ENCODE assay signal across 9 mouse cellular contexts in genomic region chrX:74330166-74330930, GRCm38 (mm10). TPM values are rescaled to one million over a fixed set of nuclear protein-coding genes. Genes with fewer than 3 reads are reported as not detected.
DNase-seq lines count a peak whose midpoint lies in the region; ATAC-seq and TF ChIP-seq lines count a peak whose summit lies in the region.
"Had no signal": no experiment of that assay in that cellular context is flagged by ENCODE, and none has a peak within 500 bp of the region (broad histone marks: within the 10 kb centered on the region; RNA-seq: fewer than 3 reads in every experiment).

No protein-coding gene starts in this region.

- H3K9ac ChIP-seq in heart, embryonic 11.5 days (ENCODE audit: low read depth, low read length): no peak overlapping the region
- H3K9ac ChIP-seq in heart, adult 2 months (ENCODE audit: low read depth, low read length): no peak overlapping the region
- peak overlapping the region; percentile 70 for H3K9ac ChIP-seq in forebrain, embryonic 15.5 days (replicated peaks)
- H3K9ac ChIP-seq in midbrain, embryonic 13.5 days (replicated peaks): peak overlapping the region; percentile 78

- no peak for DNase-seq in heart, adult 2 months
- DNase-seq in adipocyte (ENCODE audit: low spot score): peak; percentile 20
- DNase-seq in embryo, embryonic 10 days (ENCODE audit: low spot score): no peak
- DNase-seq in urinary bladder, postnatal 36 days (ENCODE audit: low spot score in 2 of 2): no peak

- intact Hi-C loops in heart, adult 2 months (cut with DNase I): no loop called here

- H3K27ac ChIP-seq in heart, embryonic 11.5 days (ENCODE audit: low read depth, low read length): no peak overlapping the region
- no peak overlapping the region for H3K27ac ChIP-seq in heart, adult 2 months
- peak overlapping the region; percentile 92 for H3K27ac ChIP-seq in forebrain, embryonic 15.5 days (replicated peaks)
- H3K27ac ChIP-seq in midbrain, embryonic 13.5 days: peak overlapping the region; percentile 86
- H3K27ac ChIP-seq: macrophage had no signal

- 26% methylated on average over 2 of the region's 2 CpGs for WGBS in heart, embryonic 11.5 days (ENCODE audit: insufficient replicate concordance)
- 53% methylated on average over 2 of the region's 2 CpGs for WGBS in heart, adult 2 months
- 41% methylated on average over 2 of the region's 2 CpGs for WGBS in forebrain, embryonic 15.5 days
- 31% methylated on average over 2 of the region's 2 CpGs for WGBS in midbrain, embryonic 13.5 days

- H3K4me2 ChIP-seq in heart, embryonic 11.5 days: peak overlapping the region; percentile 70
- peak overlapping the region; percentile 62 for H3K4me2 ChIP-seq in forebrain, embryonic 15.5 days (replicated peaks)
- peak overlapping the region; percentile 76 for H3K4me2 ChIP-seq in midbrain, embryonic 13.5 days (replicated peaks)

- H3K4me1 ChIP-seq in heart, embryonic 11.5 days (ENCODE audit: control insufficient read depth, insufficient read depth, low read length): no peaks in the 10 kb centered on the region
- no peaks in the 10 kb centered on the region for H3K4me1 ChIP-seq in heart, adult 2 months (ENCODE audit: control insufficient read depth, insufficient read depth, low read length)
- H3K4me1 ChIP-seq in forebrain, embryonic 15.5 days: peaks cover 36% of the 10 kb centered on the region
- H3K4me1 ChIP-seq in midbrain, embryonic 13.5 days (replicated peaks): peaks cover 46% of the 10 kb centered on the region

- no peaks in the 10 kb centered on the region for H3K79me2 ChIP-seq in heart, adult 2 months (replicated peaks; ENCODE audit: control insufficient read depth, insufficient read depth, low read length)

- ATAC-seq in heart, embryonic 11.5 days (replicated peaks; ENCODE audit: insufficient number of reproducible peaks, low FRiP score, low TSS enrichment): no peak
- no peak for ATAC-seq in forebrain, embryonic 15.5 days (replicated peaks)
- no peak for ATAC-seq in midbrain, embryonic 13.5 days
- no peak for ATAC-seq in granulocyte monocyte progenitor cell, adult 5-6 weeks (replicated peaks; ENCODE audit: poor library complexity, severe bottlenecking)

- no peak for TF ChIP-seq EP300 in heart, adult 2 months (IDR thresholded peaks at IDR 0.05; ENCODE audit: insufficient read depth, low read depth, low read length)

- no peak for TF ChIP-seq CTCF in heart, adult 2 months (IDR thresholded peaks at IDR 0.05)

- TF ChIP-seq POLR2A in heart, adult 2 months (IDR thresholded peaks at IDR 0.05; ENCODE audit: insufficient read depth, low read depth, low read length): no peak

- no peaks in the 10 kb centered on the region for H3K36me3 ChIP-seq in heart, embryonic 11.5 days (ENCODE audit: control insufficient read depth, insufficient read depth, low read length)
- no peaks in the 10 kb centered on the region for H3K36me3 ChIP-seq in heart, adult 2 months (ENCODE audit: control insufficient read depth, insufficient read depth, low read length)
- H3K36me3 ChIP-seq in forebrain, embryonic 15.5 days: peaks cover 6% of the 10 kb centered on the region
- H3K36me3 ChIP-seq in midbrain, embryonic 13.5 days: peaks cover 29% of the 10 kb centered on the region

- no peak overlapping the region for H3K4me3 ChIP-seq in heart, embryonic 11.5 days (ENCODE audit: low read depth, low read length)
- no peak overlapping the region for H3K4me3 ChIP-seq in heart, adult 2 months
- peak overlapping the region; percentile 56 for H3K4me3 ChIP-seq in forebrain, embryonic 15.5 days
- peak overlapping the region; percentile 61 for H3K4me3 ChIP-seq in midbrain, embryonic 13.5 days (replicated peaks)

- no peaks in the 10 kb centered on the region for H3K9me3 ChIP-seq in heart, embryonic 11.5 days (replicated peaks; ENCODE audit: control insufficient read depth, low read length)
- no peaks in the 10 kb centered on the region for H3K9me3 ChIP-seq in forebrain, embryonic 15.5 days
- H3K9me3 ChIP-seq in midbrain, embryonic 13.5 days: no peaks in the 10 kb centered on the region

- H3K27me3 ChIP-seq in heart, embryonic 11.5 days (ENCODE audit: control insufficient read depth, insufficient read depth, low read length): 0 out of 2 replicates have a peak, but pooled peaks cover 4% of the 10 kb centered on the region
- H3K27me3 ChIP-seq in heart, adult 2 months (ENCODE audit: control insufficient read depth, insufficient read depth, low read length): no peaks in the 10 kb centered on the region
- H3K27me3 ChIP-seq in forebrain, embryonic 15.5 days: no peaks in the 10 kb centered on the region
- H3K27me3 ChIP-seq in midbrain, embryonic 13.5 days: no peaks in the 10 kb centered on the region

RNA-seq across cellular contexts. Expression of gene Plxna3, which starts 1.5 kb away (rescaled TPM):
- polyA plus RNA-seq in heart, embryonic 11.5 days (2014; fragmentation: Nextera tagmentation; extraction: Ambion mirVana): 5.3 and 6.9 TPM in 2 replicates
- 1 to 10 TPM in 1 of 2 experiments, under 1 TPM in 1; 0.65 to 1.0 TPM for total RNA-seq in heart, adult 2 months (2021)
- 4.7 and 5.6 TPM in 2 replicates for polyA plus RNA-seq in heart, adult 2 months (2012; rRNA removed)
- polyA plus RNA-seq in forebrain, embryonic 15.5 days (2015; fragmentation: Nextera tagmentation; extraction: Ambion mirVana): 63.0 and 68.8 TPM in 2 replicates
- polyA plus RNA-seq in midbrain, embryonic 13.5 days (2015; fragmentation: Nextera tagmentation; extraction: Ambion mirVana): 58.2 and 62.0 TPM in 2 replicates
- total RNA-seq in granulocyte monocyte progenitor cell, adult 5-6 weeks (2014; fragmentation: Nextera tagmentation): 3.7 and 6.3 TPM in 2 replicates
- total RNA-seq in granulocyte monocyte progenitor cell, adult 5-6 weeks (2017): 2.5 and 2.6 TPM in 2 replicates

RNA-seq across cellular contexts. Expression of gene Fam50a, which starts 17.5 kb away (rescaled TPM):
- polyA plus RNA-seq in heart, embryonic 11.5 days (2014; fragmentation: Nextera tagmentation; extraction: Ambion mirVana): 52.9 and 54.2 TPM in 2 replicates
- total RNA-seq in heart, adult 2 months (2021): 10 to 100 TPM; 24.6 to 24.9 TPM
- polyA plus RNA-seq in heart, adult 2 months (2012; rRNA removed): 7.1 and 10.2 TPM in 2 replicates
- polyA plus RNA-seq in forebrain, embryonic 15.5 days (2015; fragmentation: Nextera tagmentation; extraction: Ambion mirVana): 65.1 and 65.6 TPM in 2 replicates
- 59.5 and 62.5 TPM in 2 replicates for polyA plus RNA-seq in midbrain, embryonic 13.5 days (2015; fragmentation: Nextera tagmentation; extraction: Ambion mirVana)
- 42.5 and 46.1 TPM in 2 replicates for total RNA-seq in granulocyte monocyte progenitor cell, adult 5-6 weeks (2014; fragmentation: Nextera tagmentation)
- 50.3 and 59.5 TPM in 2 replicates for total RNA-seq in granulocyte monocyte progenitor cell, adult 5-6 weeks (2017)

RNA-seq across cellular contexts. Expression of gene Lage3, which starts 23.1 kb away (rescaled TPM):
- 103 and 105 TPM in 2 replicates for polyA plus RNA-seq in heart, embryonic 11.5 days (2014; fragmentation: Nextera tagmentation; extraction: Ambion mirVana)
- total RNA-seq in heart, adult 2 months (2021): 10 to 100 TPM; 24.4 to 32.0 TPM
- polyA plus RNA-seq in heart, adult 2 months (2012; rRNA removed): 38.5 and 44.6 TPM in 2 replicates
- 82.9 and 87.9 TPM in 2 replicates for polyA plus RNA-seq in forebrain, embryonic 15.5 days (2015; fragmentation: Nextera tagmentation; extraction: Ambion mirVana)
- polyA plus RNA-seq in midbrain, embryonic 13.5 days (2015; fragmentation: Nextera tagmentation; extraction: Ambion mirVana): 82.8 and 85.4 TPM in 2 replicates
- total RNA-seq in granulocyte monocyte progenitor cell, adult 5-6 weeks (2014; fragmentation: Nextera tagmentation): 72.4 and 93.2 TPM in 2 replicates
- total RNA-seq in granulocyte monocyte progenitor cell, adult 5-6 weeks (2017): 23.5 and 28.4 TPM in 2 replicates

RNA-seq across cellular contexts. Expression of gene Gdi1, which starts 25.6 kb away (rescaled TPM):
- polyA plus RNA-seq in heart, embryonic 11.5 days (2014; fragmentation: Nextera tagmentation; extraction: Ambion mirVana): 131 and 162 TPM in 2 replicates
- total RNA-seq in heart, adult 2 months (2021): 10 to 100 TPM; 63.1 to 71.6 TPM
- polyA plus RNA-seq in heart, adult 2 months (2012; rRNA removed): 121 and 191 TPM in 2 replicates
- polyA plus RNA-seq in forebrain, embryonic 15.5 days (2015; fragmentation: Nextera tagmentation; extraction: Ambion mirVana): 923 and 936 TPM in 2 replicates
- polyA plus RNA-seq in midbrain, embryonic 13.5 days (2015; fragmentation: Nextera tagmentation; extraction: Ambion mirVana): 1,006 and 1,051 TPM in 2 replicates
- 70.7 and 101 TPM in 2 replicates for total RNA-seq in granulocyte monocyte progenitor cell, adult 5-6 weeks (2014; fragmentation: Nextera tagmentation)
- 15.4 and 20.4 TPM in 2 replicates for total RNA-seq in granulocyte monocyte progenitor cell, adult 5-6 weeks (2017)

RNA-seq across cellular contexts. Expression of gene Atp6ap1, which starts 33.5 kb away (rescaled TPM):
- 90.6 and 131 TPM in 2 replicates for polyA plus RNA-seq in heart, embryonic 11.5 days (2014; fragmentation: Nextera tagmentation; extraction: Ambion mirVana)
- total RNA-seq in heart, adult 2 months (2021): 100 to 1,000 TPM; 131 to 132 TPM
- 240 and 378 TPM in 2 replicates for polyA plus RNA-seq in heart, adult 2 months (2012; rRNA removed)
- 185 and 191 TPM in 2 replicates for polyA plus RNA-seq in forebrain, embryonic 15.5 days (2015; fragmentation: Nextera tagmentation; extraction: Ambion mirVana)
- 193 and 197 TPM in 2 replicates for polyA plus RNA-seq in midbrain, embryonic 13.5 days (2015; fragmentation: Nextera tagmentation; extraction: Ambion mirVana)
- 109 and 114 TPM in 2 replicates for total RNA-seq in granulocyte monocyte progenitor cell, adult 5-6 weeks (2014; fragmentation: Nextera tagmentation)
- total RNA-seq in granulocyte monocyte progenitor cell, adult 5-6 weeks (2017): 127 and 132 TPM in 2 replicates

Comparison
In these comparisons a context has a peak if more than half of its experiments do, and no peak if none do; other contexts are left out.
1. H3K27ac ChIP-seq: peak in forebrain, embryonic 15.5 days (single experiment) and midbrain, embryonic 13.5 days (single experiment); none in heart, embryonic 11.5 days (single experiment) and heart, adult 2 months (single experiment).
2. H3K4me3 ChIP-seq: peak in forebrain, embryonic 15.5 days (single experiment) and midbrain, embryonic 13.5 days (single experiment); none in heart, embryonic 11.5 days (single experiment) and heart, adult 2 months (single experiment).
3. H3K9ac ChIP-seq: peak in forebrain, embryonic 15.5 days (single experiment) and midbrain, embryonic 13.5 days (single experiment); none in heart, embryonic 11.5 days (single experiment) and heart, adult 2 months (single experiment).
4. Peak in every context shown above with its lines, with median percentiles within 50 percentile points of each other: H3K4me2 ChIP-seq.